Mouse (Mus musculus) midbrain, embryonic 16.5 days (tissue): Measurements from ENCODE around the gene H1foo. TPM values are rescaled to one million over a fixed set of nuclear protein-coding genes. Genes with fewer than 3 reads are reported as not detected.
A peak's percentile ranks its signal among the peaks of the same experiment; 100 is the strongest.

Source experiments
- ATAC-seq: fragments of 200-750 bp; cut with Nextera tagmentation; 2 replicates; pipeline ENCODE4 v1.8.0; 2017; ENCODE audit warnings: moderate TSS enrichment
- H3K27ac ChIP-seq: fragments of 300-500 bp; sonication (generic); 2 replicates; pipeline ENCODE4 v1.5.1; 2014; ENCODE audit warnings: mild to moderate bottlenecking, low read length, mixed read lengths
- H3K27me3 ChIP-seq: fragments of 300-500 bp; sonication (generic); 2 replicates; pipeline ENCODE4 v1.6.1; 2014; ENCODE audit warnings: low read depth, low read length, mixed read lengths; ENCODE audit not compliant: control insufficient read depth, insufficient read depth
- H3K36me3 ChIP-seq: fragments of 300-500 bp; sonication (generic); 2 replicates; pipeline ENCODE4 v1.6.1; 2014; ENCODE audit warnings: mild to moderate bottlenecking, low read length, moderate library complexity, mixed read lengths; ENCODE audit not compliant: control insufficient read depth, insufficient read depth
- H3K4me1 ChIP-seq: fragments of 300-500 bp; sonication (generic); 2 replicates; pipeline ENCODE4 v1.6.1; 2014; ENCODE audit warnings: mild to moderate bottlenecking, low read length, mixed read lengths; ENCODE audit not compliant: control insufficient read depth, insufficient read depth
- H3K4me2 ChIP-seq: fragments of 300-500 bp; sonication (generic); 2 replicates; pipeline ENCODE4 v1.6.1; 2014; ENCODE audit warnings: mild to moderate bottlenecking, low read length, mixed read lengths
- H3K4me3 ChIP-seq: fragments of 300-500 bp; sonication (generic); 2 replicates; pipeline ENCODE4 v1.5.1; 2014; ENCODE audit warnings: low read depth, mild to moderate bottlenecking, low read length, moderate library complexity, mixed read lengths
- H3K9ac ChIP-seq: fragments of 300-500 bp; sonication (generic); 2 replicates; pipeline ENCODE4 v1.6.1; 2014; ENCODE audit warnings: low read depth, low read length, mixed read lengths
- H3K9me3 ChIP-seq: fragments of 300-500 bp; sonication (generic); replicated peaks from 2 replicates; pipeline ENCODE4 v1.6.1; 2014; ENCODE audit warnings: mild to moderate bottlenecking, low read length, mixed read lengths; ENCODE audit not compliant: control insufficient read depth, poor library complexity, severe bottlenecking
- WGBS: fragments of 180-500 bp; shearing (Covaris S2); extraction: QIAGEN DNeasy Blood & Tissue Kit; methylation state at CpG from one replicate; pipeline ENCODE4 v1.1.7; 2014; 5-methylcytosine and 5-hydroxymethylcytosine counted together
- polyA plus RNA-seq: library from polyadenylated mRNA; unstranded; fragments of >200 nt; fragmentation: Nextera tagmentation; extraction: Ambion mirVana; gene quantifications from 2 replicates; pipeline ENCODE4 v1.2.1, GENCODE M21; 2015

H1foo gene
- polyA plus RNA-seq, 1 experiment from 2014 or later: not detected

DNA sequence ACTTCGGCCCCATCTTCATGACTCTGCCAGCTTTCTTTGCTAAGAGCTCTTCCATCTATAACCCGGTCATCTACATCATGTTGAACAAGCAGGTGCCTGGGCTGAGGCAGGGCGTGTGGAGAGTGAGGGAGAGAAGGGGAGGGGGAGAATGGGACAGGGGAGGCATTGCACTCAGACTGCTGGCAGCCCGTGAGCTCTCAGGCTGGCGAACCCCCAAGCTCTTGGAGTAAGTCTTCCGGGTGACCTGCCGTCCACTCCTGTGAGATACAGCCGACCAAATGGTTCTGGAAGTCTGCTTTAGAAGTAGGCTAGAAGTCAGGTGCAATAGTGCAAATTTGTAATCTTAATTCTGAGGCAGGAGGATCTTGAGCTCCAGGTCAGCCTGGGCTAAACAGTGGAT lies 9.2 kb upstream of the H1foo start:
- H3K27me3 ChIP-seq: no peaks in the 10 kb centered on the region
- H3K4me3 ChIP-seq: no peak overlapping the region
- H3K4me2 ChIP-seq: no peak overlapping the region
- no peaks in the 10 kb centered on the region; the same call in 1 of the 2 replicates for H3K9me3 ChIP-seq
- WGBS: 86% methylated on average over 8 of the region's 8 CpGs
- H3K27ac ChIP-seq: no peak overlapping the region
- H3K4me1 ChIP-seq: peaks cover 4% of the 10 kb centered on the region; the same call in 1 of the 2 replicates
- H3K36me3 ChIP-seq: no peaks in the 10 kb centered on the region
- no peak overlapping the region for H3K9ac ChIP-seq
- ATAC-seq: no peak

GRCm38 (mm10) chr6:115938011-115938410 lies 6.7 kb upstream of the H1foo start:
- Histone ChIP-seq H3K27ac (no peak overlapping the region), H3K36me3 (no peaks in the 10 kb centered on the region), H3K9me3 (no peaks in the 10 kb centered on the region; the same call in 1 of the 2 replicates), H3K9ac (no peak overlapping the region), H3K4me3 (no peak overlapping the region), H3K27me3 (no peaks in the 10 kb centered on the region), H3K4me1 (no peaks in the 10 kb centered on the region), H3K4me2 (no peak overlapping the region)
- ATAC-seq: no peak
- 92% methylated on average over 2 of the region's 2 CpGs for whole genome bisulfite sequencing

DNA sequence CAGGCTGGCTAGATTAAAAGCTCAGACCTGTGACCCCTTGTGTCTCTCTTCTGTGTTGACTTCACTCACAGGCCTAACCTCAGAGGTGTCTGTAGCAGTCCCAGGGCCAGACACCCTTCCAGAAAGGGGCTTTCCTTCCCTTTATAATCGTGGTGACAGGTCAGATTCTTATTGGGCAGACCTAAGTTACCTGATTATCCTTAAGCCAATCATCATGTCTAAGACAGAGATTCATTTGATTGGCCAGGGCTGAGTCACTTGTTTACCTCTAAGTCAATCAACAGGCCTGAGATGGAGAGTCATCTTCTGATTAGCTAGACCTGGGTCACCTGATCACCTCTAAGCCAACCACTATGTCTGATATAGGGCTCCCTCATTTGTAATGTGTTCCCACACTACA lies 5.9 kb upstream of the H1foo start:
- 78% methylated on average over 1 of the region's 1 CpGs for WGBS
- no peak for ATAC-seq
- no peaks in the 10 kb centered on the region for H3K36me3 ChIP-seq
- H3K4me3 ChIP-seq: no peak overlapping the region
- H3K27me3 ChIP-seq: no peaks in the 10 kb centered on the region
- H3K4me2 ChIP-seq: no peak overlapping the region
- H3K27ac ChIP-seq: no peak overlapping the region
- H3K9me3 ChIP-seq: no peaks in the 10 kb centered on the region; the same call in 1 of the 2 replicates
- H3K9ac ChIP-seq: no peak overlapping the region
- no peaks in the 10 kb centered on the region for H3K4me1 ChIP-seq

DNA sequence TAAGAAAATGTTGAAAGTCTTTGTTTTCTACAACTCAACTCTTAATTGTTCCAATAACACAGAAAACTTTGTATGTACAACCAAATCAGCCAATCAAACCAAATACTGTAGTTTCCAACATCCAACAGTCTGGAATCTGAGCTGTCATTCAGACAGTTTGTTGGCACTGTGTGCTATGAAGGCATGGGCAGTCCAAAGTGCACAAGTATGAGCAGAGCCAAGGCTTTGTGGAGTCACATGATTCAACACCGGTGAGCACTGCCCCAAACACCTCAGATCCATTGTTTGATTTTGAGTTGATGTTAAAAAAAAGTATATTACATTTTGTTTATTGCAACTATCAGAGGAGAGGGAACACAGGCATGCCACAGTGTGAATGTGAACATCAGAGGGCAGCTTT lies 4.1 kb upstream of the H1foo start:
- Histone ChIP-seq H3K27me3 (no peaks in the 10 kb centered on the region), H3K36me3 (no peaks in the 10 kb centered on the region), H3K9me3 (no peaks in the 10 kb centered on the region; the same call in 1 of the 2 replicates), H3K4me1 (no peaks in the 10 kb centered on the region), H3K27ac (no peak overlapping the region), H3K4me3 (no peak overlapping the region), H3K9ac (no peak overlapping the region), H3K4me2 (no peak overlapping the region)
- 90% methylated on average over 1 of the region's 1 CpGs for WGBS
- ATAC-seq: no peak

DNA sequence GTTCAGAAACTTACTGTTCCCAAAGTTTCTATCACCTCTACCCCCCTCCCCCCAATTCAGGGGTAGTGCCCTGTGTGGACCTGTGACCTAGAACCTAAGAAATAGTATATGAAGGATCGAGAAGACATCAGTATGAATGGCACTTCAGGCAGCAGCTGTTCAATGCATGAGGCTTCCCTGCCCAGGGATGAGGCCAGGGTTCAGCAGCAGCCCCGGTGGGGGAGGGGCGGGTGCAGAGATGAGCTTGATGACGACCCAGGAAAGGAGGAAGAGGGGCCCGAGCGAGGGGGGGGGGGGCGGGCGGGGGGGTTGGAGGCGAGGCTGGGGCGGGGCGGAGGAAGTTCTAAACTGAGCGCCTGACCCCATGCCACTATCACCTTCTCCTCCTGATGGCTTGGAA lies 3.6 kb upstream of the H1foo start:
- no peak for ATAC-seq
- H3K4me3 ChIP-seq: no peak overlapping the region

GRCm38 (mm10) chr6:115943498-115944427 lies 975 bp upstream of the H1foo start:
- H3K4me3 ChIP-seq: no peak overlapping the region
- H3K4me1 ChIP-seq: no peaks in the 10 kb centered on the region
- no peaks in the 10 kb centered on the region for H3K9me3 ChIP-seq
- H3K27ac ChIP-seq: no peak overlapping the region
- H3K36me3 ChIP-seq: no peaks in the 10 kb centered on the region
- WGBS: 84% methylated on average over 9 of the region's 9 CpGs
- no peak overlapping the region for H3K4me2 ChIP-seq
- ATAC-seq: no peak
- H3K27me3 ChIP-seq: no peaks in the 10 kb centered on the region
- H3K9ac ChIP-seq: no peak overlapping the region

More for the DNA sequence above, 3.6 kb upstream of the H1foo start:
- Histone ChIP-seq H3K9me3 (no peaks in the 10 kb centered on the region; the same call in 1 of the 2 replicates), H3K27ac (no peak overlapping the region), H3K36me3 (no peaks in the 10 kb centered on the region), H3K27me3 (no peaks in the 10 kb centered on the region), H3K9ac (no peak overlapping the region), H3K4me2 (no peak overlapping the region), H3K4me1 (no peaks in the 10 kb centered on the region)
- WGBS: 18% methylated on average over 4 of the region's 12 CpGs

DNA sequence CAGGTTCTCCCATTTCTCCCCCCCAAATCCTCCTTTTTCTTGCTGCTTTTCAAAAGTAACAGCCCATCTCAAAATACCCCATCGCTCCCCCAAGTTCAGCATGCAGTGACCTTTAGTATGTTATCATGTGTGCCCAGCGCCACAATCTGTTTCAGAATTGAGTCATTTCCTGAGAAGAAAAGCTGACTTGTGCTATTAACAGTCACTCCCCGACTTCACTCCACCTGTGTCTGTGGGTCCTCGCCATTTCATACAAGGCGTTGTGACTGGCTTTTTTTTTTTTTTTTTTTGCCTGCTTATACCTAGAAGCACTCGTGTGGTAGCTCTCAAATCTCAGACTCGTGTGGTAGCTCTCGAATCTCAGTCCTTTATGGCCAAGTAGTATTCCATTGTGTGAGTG lies 895 bp downstream of the H1foo start:
- H3K9ac ChIP-seq: no peak overlapping the region
- no peaks in the 10 kb centered on the region for H3K9me3 ChIP-seq
- H3K4me2 ChIP-seq: no peak overlapping the region
- ATAC-seq: no peak
- no peak overlapping the region for H3K27ac ChIP-seq
- 86% methylated on average over 8 of the region's 8 CpGs for WGBS
- H3K36me3 ChIP-seq: no peaks in the 10 kb centered on the region
- no peak overlapping the region for H3K4me3 ChIP-seq
- no peaks in the 10 kb centered on the region for H3K4me1 ChIP-seq
- no peaks in the 10 kb centered on the region for H3K27me3 ChIP-seq

DNA sequence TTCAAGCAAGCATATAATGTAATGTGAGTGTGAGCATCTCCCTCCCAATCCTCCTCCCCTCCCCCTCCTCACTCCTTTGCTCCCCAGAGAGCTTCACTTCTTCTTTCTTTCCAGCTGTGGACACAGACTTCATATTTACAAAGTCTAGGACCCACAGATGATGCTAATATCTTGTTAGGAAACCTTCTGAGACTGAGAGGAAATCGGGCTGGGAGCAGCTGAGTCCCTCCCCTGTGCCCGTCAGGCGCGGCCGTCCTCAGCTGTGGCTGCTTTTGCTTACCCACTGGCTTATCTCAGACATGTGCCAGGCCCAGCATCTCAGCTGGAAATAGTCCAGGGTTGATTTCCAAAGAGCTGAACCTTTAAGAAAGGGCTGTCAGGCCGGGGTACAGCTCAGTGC lies 1.7 kb downstream of the H1foo start:
- Histone ChIP-seq H3K9me3 (no peaks in the 10 kb centered on the region), H3K4me3 (no peak overlapping the region), H3K9ac (no peak overlapping the region), H3K27ac (no peak overlapping the region), H3K4me2 (no peak overlapping the region), H3K4me1 (no peaks in the 10 kb centered on the region), H3K36me3 (no peaks in the 10 kb centered on the region), H3K27me3 (no peaks in the 10 kb centered on the region)
- 50% methylated on average over 6 of the region's 6 CpGs for WGBS
- ATAC-seq: 0 out of 2 replicates have a peak, but pooled peaks have one; percentile 39

GRCm38 (mm10) chr6:115954506-115955074 lies 9.9 kb downstream of the H1foo start:
- WGBS: 66% methylated on average over 9 of the region's 9 CpGs
- ATAC-seq: no peak
- Histone ChIP-seq H3K4me2 (no peak overlapping the region), H3K36me3 (no peaks in the 10 kb centered on the region), H3K9ac (no peak overlapping the region), H3K4me3 (no peak overlapping the region), H3K27ac (no peak overlapping the region), H3K4me1 (peaks cover 6% of the 10 kb centered on the region; the same call in 1 of the 2 replicates), H3K27me3 (no peaks in the 10 kb centered on the region), H3K9me3 (no peaks in the 10 kb centered on the region)
